Mouse (Mus musculus) liver, postnatal 0 days (tissue): ENCODE data around the gene Bmpr2.

ENCODE experiments used
- CTCF ChIP-seq: sonication (generic); IDR thresholded peaks from 2 replicates; pipeline ENCODE4 v1.5.1; 2016; ENCODE audit warnings: antibody characterized with exemption, low read depth
- EP300 ChIP-seq: IDR thresholded peaks from 2 replicates; pipeline ENCODE4 v1.6.1; 2016; ENCODE audit warnings: antibody characterized with exemption, low read depth, mild to moderate bottlenecking

- TF ChIP-seq CTCF (no peak), EP300 (no peak)
These were observed 150.1 kb downstream of the Bmpr2 start for GRCm38 (mm10) chr1:59913195-59913868.
